Mouse (Mus musculus) brain, embryonic 14.5 days (tissue): ENCODE measurements at regions not wholly inside any gene's neighbourhood (a gene's known extent, or its start where the extent isn't known, plus 50 kb on each side); places are given as distances from the start of the nearest gene placed in this dataset.

Experiments
- CTCF ChIP-seq: fragments of 200-500 bp; IDR thresholded peaks from 2 replicates; pipeline ENCODE4 v1.5.1; 2012; ENCODE audit warnings: inconsistent platforms, mild to moderate bottlenecking, moderate library complexity, borderline replicate concordance; ENCODE audit not compliant: insufficient read depth, insufficient read length; ENCODE audit errors: extremely low read depth
- POLR2A ChIP-seq: fragments of 200-500 bp; IDR thresholded peaks from 2 replicates; pipeline ENCODE4 v1.6.1; 2012; ENCODE audit warnings: mild to moderate bottlenecking, inconsistent platforms, borderline replicate concordance; ENCODE audit not compliant: poor library complexity, insufficient read depth, insufficient read length, severe bottlenecking; ENCODE audit errors: extremely low read depth

GRCm38 (mm10) chr10:17621703-17622385 lies 101.2 kb upstream of the Cited2 start:
- TF ChIP-seq CTCF = no peak
- no peak for TF ChIP-seq POLR2A
